ENCODE assay signal across 22 mouse cellular contexts in genomic region chr11:116091591-116091990, GRCm38 (mm10). TPM values are rescaled to one million over a fixed set of nuclear protein-coding genes. Genes with fewer than 3 reads are reported as not detected.
"Had no signal": no experiment of that assay in that cellular context is flagged by ENCODE, and none has a peak within 500 bp of the region (broad histone marks: within the 10 kb centered on the region; RNA-seq: fewer than 3 reads in every experiment).

No protein-coding gene starts in this region.

- H3K4me3 ChIP-seq: kidney, embryonic 15.5 days; layer of hippocampus, adult 2 months; limb, embryonic 10.5 days; limb, embryonic 13.5 days; liver, embryonic 12.5 days; liver, embryonic 15.5 days; midbrain, embryonic 10.5 days; midbrain, embryonic 13.5 days; myocyte; neural tube, embryonic 13.5 days; stomach, embryonic 15.5 days had no signal

- ATAC-seq: liver, embryonic 12.5 days; midbrain, embryonic 13.5 days; midbrain, embryonic 16.5 days had no signal

- H3K36me3 ChIP-seq: kidney, embryonic 15.5 days; limb, embryonic 10.5 days; limb, embryonic 13.5 days; liver, embryonic 12.5 days; liver, embryonic 15.5 days; midbrain, embryonic 10.5 days; midbrain, embryonic 13.5 days; neural tube, embryonic 13.5 days; stomach, embryonic 15.5 days had no signal

- H3K27me3 ChIP-seq: kidney, embryonic 15.5 days; limb, embryonic 13.5 days; liver, embryonic 12.5 days; liver, embryonic 15.5 days; midbrain, embryonic 13.5 days; neural tube, embryonic 13.5 days; stomach, embryonic 15.5 days had no signal

- DNase-seq: kidney, adult 18-20 months; kidney, postnatal 10 days; layer of hippocampus, adult 9-11 months; lung, adult 2 months; lung, postnatal 14 days; retina, postnatal 1 day; right cerebral cortex, postnatal 25 days; spleen, adult 18-20 months; thymus, postnatal 36 days had no signal

- H3K27ac ChIP-seq: kidney, embryonic 15.5 days; layer of hippocampus, adult 2 months; limb, embryonic 10.5 days; limb, embryonic 13.5 days; liver, embryonic 12.5 days; liver, embryonic 15.5 days; midbrain, embryonic 10.5 days; midbrain, embryonic 13.5 days; neural tube, embryonic 13.5 days; stomach, embryonic 15.5 days had no signal

- H3K9me3 ChIP-seq: kidney, embryonic 15.5 days; limb, embryonic 10.5 days; liver, embryonic 15.5 days; midbrain, embryonic 10.5 days; midbrain, embryonic 13.5 days; stomach, embryonic 15.5 days had no signal

- H3K4me2 ChIP-seq: kidney, embryonic 15.5 days; limb, embryonic 13.5 days; liver, embryonic 12.5 days; liver, embryonic 15.5 days; midbrain, embryonic 13.5 days; neural tube, embryonic 13.5 days; stomach, embryonic 15.5 days had no signal

- H3K9ac ChIP-seq: kidney, embryonic 15.5 days; limb, embryonic 13.5 days; liver, embryonic 12.5 days; liver, embryonic 15.5 days; midbrain, embryonic 13.5 days; neural tube, embryonic 13.5 days; stomach, embryonic 15.5 days had no signal

RNA-seq across cellular contexts. Expression of gene Trim47, which starts 35.4 kb away (rescaled TPM):
- total RNA-seq: monocyte, adult 5-6 weeks had no signal
